Mouse (Mus musculus) NIH3T3 (cell line): ENCODE results near the gene Ugt1a1.

Experiments used
- DNase-seq: peaks from one replicate; pipeline ENCODE4 v3.0.0-alpha.2; 2012; ENCODE audit warnings: low read depth

The Ugt1a1 gene

GRCm38 (mm10) chr1:88234646-88235045 is 22.9 kb downstream of the Ugt1a1 start:
- DNase-seq, result no peak

- DNase-seq, result no peak
These were observed 23.5 kb downstream of the Ugt1a1 start for GRCm38 (mm10) chr1:88235046-88235893.

- DNase-seq, result no peak
These were observed 24.2 kb downstream of the Ugt1a1 start for GRCm38 (mm10) chr1:88235894-88236415.

- no peak for DNase-seq
These were observed 25.6 kb downstream of the Ugt1a1 start for GRCm38 (mm10) chr1:88237311-88237710.

- no peak for DNase-seq
These were observed 27.0 kb downstream of the Ugt1a1 start for GRCm38 (mm10) chr1:88238771-88239170.

- no peak for DNase-seq
These were observed 28.3 kb downstream of the Ugt1a1 start for GRCm38 (mm10) chr1:88240072-88240471.

GRCm38 (mm10) chr1:88240579-88240978 is 28.8 kb downstream of the Ugt1a1 start:
- no peak for DNase-seq

- no peak for DNase-seq
These were observed 32.1 kb downstream of the Ugt1a1 start for GRCm38 (mm10) chr1:88243861-88244260.

- DNase-seq, result no peak
These were observed 34.1 kb downstream of the Ugt1a1 start for GRCm38 (mm10) chr1:88245881-88246280.

- DNase-seq, result no peak
These were observed 34.6 kb downstream of the Ugt1a1 start for GRCm38 (mm10) chr1:88246386-88246785.

- no peak for DNase-seq
These were observed 35.9 kb downstream of the Ugt1a1 start for GRCm38 (mm10) chr1:88247660-88248059.

- no peak for DNase-seq
These were observed 36.9 kb downstream of the Ugt1a1 start for GRCm38 (mm10) chr1:88248658-88249057.

- no peak for DNase-seq
These were observed 37.8 kb downstream of the Ugt1a1 start for GRCm38 (mm10) chr1:88249596-88249995.

GRCm38 (mm10) chr1:88250023-88250422 is 38.3 kb downstream of the Ugt1a1 start:
- no peak for DNase-seq

GRCm38 (mm10) chr1:88253106-88253505 is 41.3 kb downstream of the Ugt1a1 start:
- no peak for DNase-seq

- no peak for DNase-seq
These were observed 41.8 kb downstream of the Ugt1a1 start for GRCm38 (mm10) chr1:88253540-88253939.

GRCm38 (mm10) chr1:88254793-88255465 is 43.2 kb downstream of the Ugt1a1 start:
- no peak for DNase-seq

- DNase-seq, result no peak
These were observed 43.7 kb downstream of the Ugt1a1 start for GRCm38 (mm10) chr1:88255466-88255857.

- no peak for DNase-seq
These were observed 44.4 kb downstream of the Ugt1a1 start for GRCm38 (mm10) chr1:88255989-88256754.

GRCm38 (mm10) chr1:88256886-88257663 is 45.3 kb downstream of the Ugt1a1 start:
- DNase-seq, result peak; percentile 56

- DNase-seq, result no peak
These were observed 45.9 kb downstream of the Ugt1a1 start for GRCm38 (mm10) chr1:88257681-88258080.

GRCm38 (mm10) chr1:88258361-88258760 is 46.6 kb downstream of the Ugt1a1 start:
- DNase-seq, result no peak
